Mouse (Mus musculus): ENCODE data around the gene Txnrd1. TPM values are rescaled to one million over a fixed set of nuclear protein-coding genes. Genes with fewer than 3 reads are reported as not detected.
A peak's percentile ranks its signal among the peaks of the same experiment; 100 is the strongest.

Gene Txnrd1
- polyA plus RNA-seq, 1 experiment from 2014 or later: 89.1 TPM

DNA sequence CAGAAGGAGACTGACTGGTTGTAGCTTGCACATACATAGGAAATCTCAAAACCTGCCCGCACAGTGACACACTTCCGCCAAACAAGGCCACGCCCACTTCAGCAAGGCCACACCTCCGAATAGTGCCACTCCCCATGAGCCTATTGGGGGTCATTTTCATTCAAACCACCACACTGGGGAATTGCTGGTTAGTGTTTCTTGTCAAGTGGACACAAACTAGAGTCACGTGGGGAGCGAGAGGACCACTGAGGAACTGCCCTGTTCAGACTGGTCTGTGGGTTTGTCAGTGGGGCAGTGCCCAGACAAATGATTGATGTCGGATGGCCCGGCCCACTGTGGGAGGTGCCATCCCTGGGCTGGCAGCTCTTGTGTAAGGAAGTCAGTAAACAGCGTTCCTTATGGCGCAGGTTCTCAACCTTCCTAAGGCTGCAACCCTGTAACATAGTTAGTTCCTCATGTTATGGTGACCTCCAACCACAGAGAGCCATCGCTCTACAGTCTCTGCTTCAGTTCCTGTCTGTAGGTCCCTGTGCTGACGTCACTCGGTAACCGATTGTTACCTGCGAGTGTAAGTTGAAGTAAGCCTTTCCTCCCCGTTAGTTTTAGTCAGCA, 66.2 kb downstream of the Txnrd1 start:
- no peaks in the 10 kb centered on the region for H3K27me3 ChIP-seq (replicated peaks)
- H3K9me3 ChIP-seq (replicated peaks): no peaks in the 10 kb centered on the region
- no peak overlapping the region for H3K9ac ChIP-seq (replicated peaks)
- 0 out of 2 replicates have a peak overlapping the region, but pooled peaks have one; percentile 48 for H3K27ac ChIP-seq (replicated peaks)
- H3K36me3 ChIP-seq: peaks cover 28% of the 10 kb centered on the region
- peak; percentile 42; the same call in 1 of the 2 replicates for ATAC-seq (ENCODE audit: low FRiP score)
- H3K4me3 ChIP-seq (replicated peaks): no peak overlapping the region
- H3K4me2 ChIP-seq: peak overlapping the region; percentile 40
- 37% methylated on average over 16 of the region's 16 CpGs for WGBS
- peaks cover 20% of the 10 kb centered on the region for H3K4me1 ChIP-seq

GRCm38 (mm10) chr10:82900546-82900945, 66.8 kb downstream of the Txnrd1 start:
- H3K27ac ChIP-seq (replicated peaks): peak overlapping the region; percentile 48; the same call in 1 of the 2 replicates
- H3K9me3 ChIP-seq (replicated peaks): no peaks in the 10 kb centered on the region
- peak; percentile 40 for ATAC-seq (ENCODE audit: low FRiP score)
- 5% methylated on average over 7 of the region's 7 CpGs for WGBS
- H3K4me1 ChIP-seq: peaks cover 20% of the 10 kb centered on the region
- peak overlapping the region; percentile 40 for H3K4me2 ChIP-seq
- H3K4me3 ChIP-seq (replicated peaks): no peak overlapping the region
- no peak overlapping the region for H3K9ac ChIP-seq (replicated peaks)
- no peaks in the 10 kb centered on the region for H3K27me3 ChIP-seq (replicated peaks)
- peaks cover 25% of the 10 kb centered on the region for H3K36me3 ChIP-seq

GRCm38 (mm10) chr10:82901436-82901835, 67.7 kb downstream of the Txnrd1 start:
- 7% methylated on average over 7 of the region's 7 CpGs for WGBS
- Histone ChIP-seq H3K36me3 (peaks cover 16% of the 10 kb centered on the region), H3K27me3 (replicated peaks) (no peaks in the 10 kb centered on the region), H3K9me3 (replicated peaks) (no peaks in the 10 kb centered on the region), H3K27ac (replicated peaks) (0 out of 2 replicates have a peak overlapping the region, but pooled peaks have one; percentile 48), H3K4me2 (no peak overlapping the region), H3K4me1 (peaks cover 20% of the 10 kb centered on the region), H3K9ac (replicated peaks) (no peak overlapping the region), H3K4me3 (replicated peaks) (no peak overlapping the region)
- ATAC-seq (ENCODE audit: low FRiP score): peak; percentile 56; the same call in 1 of the 2 replicates

- H3K27ac ChIP-seq (replicated peaks): no peak overlapping the region
- no peak overlapping the region for H3K4me3 ChIP-seq (replicated peaks)
- 90% methylated on average over 7 of the region's 7 CpGs for WGBS
- no peaks in the 10 kb centered on the region for H3K9me3 ChIP-seq (replicated peaks)
- H3K9ac ChIP-seq (replicated peaks): no peak overlapping the region
- H3K4me2 ChIP-seq: no peak overlapping the region
- no peaks in the 10 kb centered on the region for H3K36me3 ChIP-seq
- no peaks in the 10 kb centered on the region for H3K27me3 ChIP-seq (replicated peaks)
- H3K4me1 ChIP-seq: peaks cover 8% of the 10 kb centered on the region
- ATAC-seq (ENCODE audit: low FRiP score): no peak
Observed at GRCm38 (mm10) chr10:82908526-82908925, 74.8 kb downstream of the Txnrd1 start.

- ATAC-seq (ENCODE audit: low FRiP score): peak; percentile 65; the same call in 1 of the 2 replicates
- Histone ChIP-seq H3K4me3 (replicated peaks) (peak overlapping the region; percentile 13; the same call in 1 of the 2 replicates), H3K9ac (replicated peaks) (no peak overlapping the region), H3K36me3 (no peaks in the 10 kb centered on the region), H3K27me3 (replicated peaks) (no peaks in the 10 kb centered on the region), H3K4me1 (peaks cover 8% of the 10 kb centered on the region), H3K4me2 (peak overlapping the region; percentile 50), H3K27ac (replicated peaks) (no peak overlapping the region), H3K9me3 (replicated peaks) (no peaks in the 10 kb centered on the region)
- WGBS: 13% methylated on average over 9 of the region's 9 CpGs
Observed at GRCm38 (mm10) chr10:82909382-82909781, 75.6 kb downstream of the Txnrd1 start.

DNA sequence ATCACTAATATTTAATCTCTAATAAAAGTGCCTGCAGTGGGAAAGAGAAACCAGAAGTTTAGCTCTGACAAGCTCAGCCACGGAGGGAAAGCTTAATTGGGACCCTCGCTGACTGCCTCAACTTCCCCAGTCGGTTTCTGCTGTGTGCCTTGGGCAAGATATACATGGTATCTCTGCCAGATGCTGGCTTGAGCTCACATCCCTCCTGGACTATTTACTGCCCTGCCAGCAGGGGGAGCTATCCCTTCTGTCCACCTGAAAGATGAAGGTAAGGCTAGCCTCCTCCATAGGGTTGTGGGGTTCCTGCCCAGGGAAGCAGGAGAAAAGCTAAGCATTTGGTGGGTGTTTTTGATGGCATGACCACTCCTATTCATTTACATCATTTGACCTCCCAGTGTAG, 76.4 kb downstream of the Txnrd1 start:
- H3K27me3 ChIP-seq (replicated peaks): no peaks in the 10 kb centered on the region
- H3K27ac ChIP-seq (replicated peaks): no peak overlapping the region
- no peak overlapping the region for H3K4me2 ChIP-seq
- no peak overlapping the region for H3K4me3 ChIP-seq (replicated peaks)
- no peak overlapping the region for H3K9ac ChIP-seq (replicated peaks)
- no peaks in the 10 kb centered on the region for H3K9me3 ChIP-seq (replicated peaks)
- no peaks in the 10 kb centered on the region for H3K36me3 ChIP-seq
- H3K4me1 ChIP-seq: peaks cover 8% of the 10 kb centered on the region
- WGBS: 81% methylated on average over 3 of the region's 3 CpGs
- ATAC-seq (ENCODE audit: low FRiP score): no peak

GRCm38 (mm10) chr10:82913238-82913637, 79.5 kb downstream of the Txnrd1 start:
- Histone ChIP-seq H3K27ac (replicated peaks) (no peak overlapping the region), H3K4me1 (peaks cover 8% of the 10 kb centered on the region), H3K4me2 (no peak overlapping the region), H3K4me3 (replicated peaks) (no peak overlapping the region), H3K36me3 (no peaks in the 10 kb centered on the region), H3K27me3 (replicated peaks) (no peaks in the 10 kb centered on the region), H3K9me3 (replicated peaks) (no peaks in the 10 kb centered on the region), H3K9ac (replicated peaks) (no peak overlapping the region)
- ATAC-seq (ENCODE audit: low FRiP score): no peak
- 85% methylated on average over 4 of the region's 4 CpGs for WGBS

GRCm38 (mm10) chr10:82913772-82914171, 80.0 kb downstream of the Txnrd1 start:
- no peak overlapping the region for H3K4me3 ChIP-seq (replicated peaks)
- H3K4me1 ChIP-seq: peaks cover 8% of the 10 kb centered on the region
- no peaks in the 10 kb centered on the region for H3K27me3 ChIP-seq (replicated peaks)
- H3K9ac ChIP-seq (replicated peaks): no peak overlapping the region
- no peaks in the 10 kb centered on the region for H3K36me3 ChIP-seq
- H3K27ac ChIP-seq (replicated peaks): no peak overlapping the region
- no peaks in the 10 kb centered on the region for H3K9me3 ChIP-seq (replicated peaks)
- WGBS: 93% methylated on average over 6 of the region's 6 CpGs
- H3K4me2 ChIP-seq: no peak overlapping the region
- ATAC-seq (ENCODE audit: low FRiP score): no peak

DNA sequence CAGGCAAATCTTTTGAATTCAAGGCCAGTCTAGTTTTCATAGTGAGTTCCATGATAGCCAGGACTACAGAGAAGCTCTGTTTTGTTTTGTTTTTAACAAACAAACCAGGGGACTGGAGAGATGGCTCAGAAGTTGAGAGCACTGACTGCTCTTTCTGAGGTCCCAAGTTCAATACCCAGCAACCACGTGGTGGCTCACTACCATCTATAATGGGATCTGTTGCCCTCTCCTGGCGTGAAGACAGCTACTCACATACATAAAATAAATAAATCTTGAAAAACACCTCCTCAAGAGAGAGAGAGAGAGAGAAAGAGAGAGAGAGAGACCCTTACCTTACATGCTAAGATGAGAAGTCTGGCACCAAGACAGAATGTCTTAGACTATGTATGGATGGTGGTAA, 84.9 kb downstream of the Txnrd1 start:
- Histone ChIP-seq H3K4me3 (replicated peaks) (no peak overlapping the region), H3K27ac (replicated peaks) (no peak overlapping the region), H3K27me3 (replicated peaks) (no peaks in the 10 kb centered on the region), H3K9ac (replicated peaks) (no peak overlapping the region), H3K4me2 (no peak overlapping the region), H3K4me1 (0 out of 2 replicates have a peak, but pooled peaks cover 2% of the 10 kb centered on the region), H3K9me3 (replicated peaks) (no peaks in the 10 kb centered on the region), H3K36me3 (no peaks in the 10 kb centered on the region)
- WGBS: 66% methylated on average over 2 of the region's 2 CpGs
- no peak for ATAC-seq (ENCODE audit: low FRiP score)

DNA sequence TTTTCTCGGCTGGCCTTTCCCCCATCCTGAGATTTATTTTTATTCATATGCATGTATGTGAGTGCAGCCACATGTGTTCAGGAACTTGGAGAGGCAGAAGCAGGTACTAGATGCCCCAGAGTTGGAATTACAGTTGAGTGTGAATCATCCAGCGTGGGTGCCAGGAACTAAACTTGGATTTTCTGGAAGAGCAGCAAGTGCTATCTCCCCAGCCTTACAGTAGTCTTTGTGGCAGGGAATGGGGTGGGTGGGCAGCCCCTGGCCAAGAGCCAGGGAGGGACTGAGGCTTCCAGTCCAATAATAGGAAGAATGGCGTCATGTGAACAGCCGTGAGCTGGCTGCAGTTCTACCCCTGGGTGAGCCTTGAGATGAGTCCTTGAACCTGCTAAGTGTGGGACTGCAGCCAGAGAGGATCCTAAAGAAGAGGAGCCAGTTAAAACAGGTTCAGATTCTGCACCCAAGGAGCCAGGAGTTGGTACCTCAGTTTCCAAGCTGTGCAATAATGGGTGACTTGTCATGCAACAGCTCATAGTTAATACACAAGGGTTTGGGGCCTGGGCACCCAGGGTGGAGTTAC, 85.7 kb downstream of the Txnrd1 start:
- no peaks in the 10 kb centered on the region for H3K27me3 ChIP-seq (replicated peaks)
- no peak for ATAC-seq (ENCODE audit: low FRiP score)
- no peak overlapping the region for H3K4me3 ChIP-seq (replicated peaks)
- no peak overlapping the region for H3K4me2 ChIP-seq
- WGBS: 77% methylated on average over 4 of the region's 4 CpGs
- H3K36me3 ChIP-seq: no peaks in the 10 kb centered on the region
- H3K4me1 ChIP-seq: 0 out of 2 replicates have a peak, but pooled peaks cover 2% of the 10 kb centered on the region
- no peak overlapping the region for H3K9ac ChIP-seq (replicated peaks)
- H3K27ac ChIP-seq (replicated peaks): no peak overlapping the region
- no peaks in the 10 kb centered on the region for H3K9me3 ChIP-seq (replicated peaks)

GRCm38 (mm10) chr10:82923547-82923946, 89.8 kb downstream of the Txnrd1 start:
- Histone ChIP-seq H3K9ac (replicated peaks) (no peak overlapping the region), H3K36me3 (no peaks in the 10 kb centered on the region), H3K9me3 (replicated peaks) (no peaks in the 10 kb centered on the region), H3K4me3 (replicated peaks) (no peak overlapping the region), H3K4me2 (no peak overlapping the region), H3K27ac (replicated peaks) (no peak overlapping the region), H3K27me3 (replicated peaks) (no peaks in the 10 kb centered on the region), H3K4me1 (peaks cover 10% of the 10 kb centered on the region)
- WGBS: 84% methylated on average over 3 of the region's 3 CpGs
- ATAC-seq (ENCODE audit: low FRiP score): no peak

GRCm38 (mm10) chr10:82924750-82925149, 91.0 kb downstream of the Txnrd1 start:
- no peak overlapping the region for H3K4me3 ChIP-seq (replicated peaks)
- H3K9me3 ChIP-seq (replicated peaks): no peaks in the 10 kb centered on the region
- peaks cover 8% of the 10 kb centered on the region for H3K4me1 ChIP-seq
- H3K27ac ChIP-seq (replicated peaks): no peak overlapping the region
- no peaks in the 10 kb centered on the region for H3K27me3 ChIP-seq (replicated peaks)
- H3K4me2 ChIP-seq: no peak overlapping the region
- 97% methylated on average over 2 of the region's 2 CpGs for WGBS
- no peak for ATAC-seq (ENCODE audit: low FRiP score)
- H3K9ac ChIP-seq (replicated peaks): no peak overlapping the region
- no peaks in the 10 kb centered on the region for H3K36me3 ChIP-seq

Measured in neural tube, embryonic 15.5 days (tissue).